Mouse (Mus musculus) midbrain, embryonic 10.5 days (tissue): ENCODE results near the gene Alcam. TPM values are rescaled to one million over a fixed set of nuclear protein-coding genes. Genes with fewer than 3 reads are reported as not detected.

Experiments
- DNase-seq: peaks from one replicate; pipeline ENCODE4 v3.0.0-alpha.2; 2017; ENCODE audit warnings: low spot score
- H3K27ac ChIP-seq: fragments of 300-500 bp; sonication (generic); replicated peaks from 2 replicates; pipeline ENCODE4 v1.5.1; 2016; ENCODE audit warnings: mild to moderate bottlenecking
- H3K27me3 ChIP-seq: fragments of 300-500 bp; sonication (generic); 2 replicates; pipeline ENCODE4 v1.6.1; 2016; ENCODE audit warnings: low read depth, mild to moderate bottlenecking; ENCODE audit not compliant: poor library complexity, severe bottlenecking
- H3K36me3 ChIP-seq: fragments of 300-500 bp; sonication (generic); 2 replicates; pipeline ENCODE4 v1.6.1; 2016; ENCODE audit warnings: mild to moderate bottlenecking, moderate library complexity
- H3K4me1 ChIP-seq: fragments of 300-500 bp; sonication (generic); 2 replicates; pipeline ENCODE4 v1.6.1; 2016
- H3K4me3 ChIP-seq: fragments of 300-500 bp; sonication (generic); 2 replicates; pipeline ENCODE4 v1.5.1; 2016; ENCODE audit warnings: mild to moderate bottlenecking, moderate library complexity
- H3K9me3 ChIP-seq: fragments of 300-500 bp; sonication (generic); replicated peaks from 2 replicates; pipeline ENCODE4 v1.6.1; 2016; ENCODE audit warnings: mild to moderate bottlenecking
- WGBS: fragments of 180-500 bp; shearing (Covaris S2); methylation state at CpG from one replicate; pipeline ENCODE4 v1.1.7; 2016; 5-methylcytosine and 5-hydroxymethylcytosine counted together
- polyA plus RNA-seq: library from polyadenylated mRNA; unstranded; fragments of >200 nt; fragmentation: Nextera tagmentation; extraction: Ambion mirVana; gene quantifications from 2 replicates; pipeline ENCODE4 v1.2.1, GENCODE M21; 2016

The Alcam gene
- polyA plus RNA-seq, 1 experiment from 2014 or later, result 10.4 TPM

DNA sequence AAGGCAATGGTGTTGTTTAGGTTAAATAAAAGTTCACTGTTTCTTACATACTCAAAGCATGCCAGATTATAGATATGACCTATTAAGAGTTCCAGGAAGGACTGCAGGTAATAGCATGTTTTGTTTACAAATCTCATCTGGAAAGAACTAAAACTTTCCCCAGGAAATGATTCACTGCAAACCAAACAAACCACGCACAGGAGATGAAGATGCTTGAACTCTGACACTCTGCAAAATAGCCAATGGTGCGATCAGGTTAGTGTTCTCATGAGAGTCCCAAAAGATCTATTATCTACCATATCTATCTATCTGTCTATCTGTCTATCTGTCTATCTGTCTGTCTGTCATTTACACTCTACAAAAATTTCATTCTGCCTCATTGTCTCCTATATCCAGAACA is 124.5 kb downstream of the Alcam start:
- no peaks in the 10 kb centered on the region for H3K9me3 ChIP-seq
- no peaks in the 10 kb centered on the region for H3K36me3 ChIP-seq
- 84% methylated on average over 2 of the region's 2 CpGs for WGBS
- H3K27ac ChIP-seq, result no peak overlapping the region
- no peaks in the 10 kb centered on the region for H3K27me3 ChIP-seq
- H3K4me3 ChIP-seq, result no peak overlapping the region
- no peak for DNase-seq
- H3K4me1 ChIP-seq, result no peaks in the 10 kb centered on the region

DNA sequence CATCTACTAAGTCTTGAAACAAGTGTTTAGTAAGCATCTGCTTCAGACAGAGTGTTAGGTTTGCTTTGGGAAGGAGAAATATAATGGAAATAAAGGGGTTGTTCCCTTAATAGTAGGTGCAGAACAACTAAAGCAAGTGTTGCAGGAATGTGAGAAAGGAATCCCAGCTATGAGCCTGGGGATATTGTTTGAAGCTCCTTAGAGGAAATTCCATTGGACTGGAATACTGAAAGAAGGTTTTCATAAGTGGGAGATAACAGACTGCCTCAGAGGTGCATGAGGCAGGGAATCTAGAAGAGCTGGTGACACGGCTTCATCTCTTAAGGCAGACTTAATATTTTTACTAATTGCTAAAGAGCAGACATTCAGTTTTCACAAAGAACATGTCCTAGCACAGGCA is 134.6 kb downstream of the Alcam start:
- Histone ChIP-seq H3K9me3 (no peaks in the 10 kb centered on the region), H3K27me3 (no peaks in the 10 kb centered on the region), H3K27ac (no peak overlapping the region), H3K4me1 (no peaks in the 10 kb centered on the region), H3K36me3 (no peaks in the 10 kb centered on the region), H3K4me3 (no peak overlapping the region)
- WGBS, result 59% methylated on average over 1 of the region's 1 CpGs
- DNase-seq, result no peak

- H3K27ac ChIP-seq, result no peak overlapping the region
- no peak overlapping the region for H3K4me3 ChIP-seq
- H3K4me1 ChIP-seq, result no peaks in the 10 kb centered on the region
- no peaks in the 10 kb centered on the region for H3K9me3 ChIP-seq
- no peaks in the 10 kb centered on the region for H3K36me3 ChIP-seq
- WGBS, result 36% methylated on average over 9 of the region's 9 CpGs
- DNase-seq, result peak; percentile 63
- H3K27me3 ChIP-seq, result no peaks in the 10 kb centered on the region
Measured at GRCm38 (mm10) chr16:52311073-52311472, 142.8 kb downstream of the Alcam start.

DNA sequence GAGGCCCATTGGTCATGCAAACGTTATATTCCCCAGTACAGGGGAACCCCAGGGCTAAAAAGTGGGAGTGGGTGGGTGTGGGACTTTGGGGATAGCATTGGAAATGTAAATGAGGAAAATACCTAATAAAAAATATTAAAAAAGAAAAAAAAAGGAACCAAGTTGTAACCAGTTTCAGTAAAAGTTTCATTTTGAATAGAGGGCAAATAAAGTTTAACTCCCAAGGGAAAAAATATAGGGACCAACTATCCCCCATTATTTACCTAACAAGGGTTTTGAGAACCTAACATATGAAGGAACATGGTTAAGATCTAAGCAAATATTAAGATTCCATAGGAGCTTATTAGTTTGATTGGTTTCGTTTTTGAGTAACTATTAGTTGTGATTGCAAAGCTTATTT is 146.9 kb downstream of the Alcam start:
- WGBS, result 88% methylated on average over 2 of the region's 2 CpGs
- no peaks in the 10 kb centered on the region for H3K9me3 ChIP-seq
- no peak for DNase-seq
- no peaks in the 10 kb centered on the region for H3K27me3 ChIP-seq
- H3K4me1 ChIP-seq, result no peaks in the 10 kb centered on the region
- H3K4me3 ChIP-seq, result no peak overlapping the region
- H3K36me3 ChIP-seq, result no peaks in the 10 kb centered on the region
- no peak overlapping the region for H3K27ac ChIP-seq

DNA sequence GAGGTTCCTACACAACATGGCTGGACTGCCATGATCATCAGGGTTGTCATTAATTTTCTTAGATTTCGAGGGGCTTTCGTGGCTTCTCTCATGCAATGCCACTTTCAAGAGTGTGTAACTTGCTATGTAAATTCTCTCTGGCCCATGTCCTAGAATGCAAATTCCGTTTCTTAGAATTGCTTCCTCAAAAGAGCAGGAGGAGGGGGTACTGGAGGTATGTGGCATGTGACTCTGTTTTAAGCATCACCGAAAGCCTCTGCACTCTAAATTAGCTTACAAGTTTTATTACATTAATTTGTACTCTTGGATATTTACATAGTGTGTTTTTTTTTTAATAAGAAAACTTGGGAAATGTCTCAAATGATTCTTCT is 150.4 kb downstream of the Alcam start:
- 87% methylated on average over 4 of the region's 4 CpGs for WGBS
- H3K9me3 ChIP-seq, result no peaks in the 10 kb centered on the region
- DNase-seq, result no peak
- H3K4me1 ChIP-seq, result no peaks in the 10 kb centered on the region
- H3K36me3 ChIP-seq, result no peaks in the 10 kb centered on the region
- no peak overlapping the region for H3K4me3 ChIP-seq
- H3K27me3 ChIP-seq, result no peaks in the 10 kb centered on the region
- H3K27ac ChIP-seq, result no peak overlapping the region

DNA sequence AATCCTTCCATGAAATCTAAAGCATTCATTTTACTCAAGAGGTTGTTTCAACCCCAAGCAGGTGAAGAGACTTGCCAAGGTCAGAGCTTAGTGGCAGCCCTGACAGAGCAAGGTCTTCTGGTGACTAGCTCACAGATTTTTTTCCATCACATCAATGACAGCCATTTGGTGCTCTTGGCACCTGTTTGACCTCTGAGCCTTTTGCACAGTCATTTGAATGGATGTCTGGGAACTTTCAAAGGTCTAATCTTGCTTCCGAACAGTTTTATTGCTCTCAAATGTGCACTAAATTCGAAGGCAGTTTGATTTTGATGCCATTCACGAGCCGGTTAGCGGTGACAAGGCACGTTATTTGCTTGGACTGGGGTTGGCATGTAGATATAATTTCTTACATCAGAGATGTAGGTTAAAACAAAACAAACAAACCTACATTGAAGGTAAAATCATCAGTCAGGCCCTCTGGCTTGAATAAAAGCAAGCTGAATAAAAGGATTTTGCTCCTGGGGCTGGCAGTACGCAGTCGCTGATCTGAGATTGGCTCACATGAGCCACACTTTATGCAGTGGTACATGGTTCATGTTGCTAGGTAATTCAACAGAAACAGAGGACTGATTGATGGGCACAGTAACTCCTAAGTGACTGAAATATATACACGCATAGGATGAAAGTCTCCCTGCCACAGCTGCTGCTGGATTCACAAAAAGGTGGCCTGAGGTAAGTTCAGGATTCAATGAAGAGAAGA is 150.9 kb downstream of the Alcam start:
- no peak for DNase-seq
- Histone ChIP-seq H3K9me3 (no peaks in the 10 kb centered on the region), H3K4me1 (no peaks in the 10 kb centered on the region), H3K4me3 (no peak overlapping the region), H3K36me3 (no peaks in the 10 kb centered on the region), H3K27ac (no peak overlapping the region), H3K27me3 (no peaks in the 10 kb centered on the region)
- WGBS, result 93% methylated on average over 9 of the region's 9 CpGs

DNA sequence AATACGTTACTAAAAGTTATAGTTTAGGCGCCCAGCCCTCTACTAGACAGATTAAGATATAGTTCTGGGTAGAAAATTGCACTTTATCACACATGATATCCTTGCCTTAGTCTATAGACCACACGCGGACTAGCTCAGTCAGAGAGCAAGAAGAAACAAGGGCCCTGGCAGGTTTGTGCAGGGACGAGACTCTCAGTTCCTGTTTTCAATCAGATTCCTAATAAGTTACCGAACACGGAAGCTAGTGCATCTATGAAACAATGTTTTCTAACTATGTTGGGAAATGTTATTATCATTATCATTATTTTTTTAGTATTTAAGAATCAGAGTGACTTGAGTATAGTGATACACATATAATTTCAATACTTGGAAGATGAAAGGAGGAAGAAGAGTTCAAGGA is 152.1 kb downstream of the Alcam start:
- no peaks in the 10 kb centered on the region for H3K9me3 ChIP-seq
- H3K4me3 ChIP-seq, result no peak overlapping the region
- no peaks in the 10 kb centered on the region for H3K4me1 ChIP-seq
- H3K27ac ChIP-seq, result no peak overlapping the region
- H3K36me3 ChIP-seq, result no peaks in the 10 kb centered on the region
- no peaks in the 10 kb centered on the region for H3K27me3 ChIP-seq
- 93% methylated on average over 7 of the region's 7 CpGs for WGBS
- DNase-seq, result no peak

DNA sequence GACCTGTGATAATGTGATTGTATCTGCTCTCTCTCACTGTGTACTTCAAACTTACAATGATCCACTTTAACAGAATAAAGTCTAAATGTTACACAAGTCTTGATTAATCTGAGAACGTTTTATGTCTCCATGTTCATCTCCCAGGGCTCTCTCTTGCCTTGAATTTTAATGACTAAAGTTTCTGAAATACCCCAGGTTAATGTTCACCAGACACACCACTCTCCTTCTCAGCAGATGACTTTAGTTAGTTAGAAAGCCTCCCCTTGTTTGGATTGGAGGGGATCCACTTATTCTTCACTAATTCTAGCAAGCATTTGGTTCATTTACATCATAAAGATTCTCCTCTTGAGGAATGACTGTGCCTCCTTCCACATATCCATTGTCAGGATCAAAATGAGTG is 157.5 kb downstream of the Alcam start:
- peaks cover 4% of the 10 kb centered on the region; the same call in 1 of the 2 replicates for H3K4me1 ChIP-seq
- no peaks in the 10 kb centered on the region for H3K9me3 ChIP-seq
- DNase-seq, result no peak
- H3K27ac ChIP-seq, result no peak overlapping the region
- WGBS, result 47% methylated on average over 1 of the region's 1 CpGs
- no peaks in the 10 kb centered on the region for H3K36me3 ChIP-seq
- no peaks in the 10 kb centered on the region for H3K27me3 ChIP-seq
- H3K4me3 ChIP-seq, result no peak overlapping the region

GRCm38 (mm10) chr16:52295535-52295934 is 158.3 kb downstream of the Alcam start:
- DNase-seq, result no peak

GRCm38 (mm10) chr16:52292440-52293048 is 161.3 kb downstream of the Alcam start:
- H3K36me3 ChIP-seq, result no peaks in the 10 kb centered on the region
- WGBS, result 82% methylated on average over 3 of the region's 3 CpGs
- H3K4me3 ChIP-seq, result no peak overlapping the region
- no peak overlapping the region for H3K27ac ChIP-seq
- H3K27me3 ChIP-seq, result no peaks in the 10 kb centered on the region
- no peaks in the 10 kb centered on the region for H3K9me3 ChIP-seq
- DNase-seq, result no peak
- H3K4me1 ChIP-seq, result peaks cover 4% of the 10 kb centered on the region; the same call in 1 of the 2 replicates

More at GRCm38 (mm10) chr16:52295535-52295934, 158.3 kb downstream of the Alcam start:
- no peaks in the 10 kb centered on the region for H3K36me3 ChIP-seq
- peaks cover 4% of the 10 kb centered on the region; the same call in 1 of the 2 replicates for H3K4me1 ChIP-seq
- H3K9me3 ChIP-seq, result no peaks in the 10 kb centered on the region
- no peak overlapping the region for H3K27ac ChIP-seq
- H3K27me3 ChIP-seq, result no peaks in the 10 kb centered on the region
- H3K4me3 ChIP-seq, result no peak overlapping the region

GRCm38 (mm10) chr16:52280186-52280585 is 173.7 kb downstream of the Alcam start:
- no peak overlapping the region for H3K4me3 ChIP-seq
- 85% methylated on average over 2 of the region's 2 CpGs for WGBS
- no peak overlapping the region for H3K27ac ChIP-seq
- no peak for DNase-seq
- H3K27me3 ChIP-seq, result no peaks in the 10 kb centered on the region
- H3K4me1 ChIP-seq, result no peaks in the 10 kb centered on the region
- H3K36me3 ChIP-seq, result no peaks in the 10 kb centered on the region
- no peaks in the 10 kb centered on the region for H3K9me3 ChIP-seq

GRCm38 (mm10) chr16:52265066-52265465 is 188.8 kb downstream of the Alcam start:
- H3K4me3 ChIP-seq, result no peak overlapping the region
- no peaks in the 10 kb centered on the region for H3K9me3 ChIP-seq
- H3K36me3 ChIP-seq, result no peaks in the 10 kb centered on the region
- 91% methylated on average over 4 of the region's 4 CpGs for WGBS
- no peak for DNase-seq
- no peaks in the 10 kb centered on the region for H3K27me3 ChIP-seq
- no peak overlapping the region for H3K27ac ChIP-seq
- no peaks in the 10 kb centered on the region for H3K4me1 ChIP-seq

DNA sequence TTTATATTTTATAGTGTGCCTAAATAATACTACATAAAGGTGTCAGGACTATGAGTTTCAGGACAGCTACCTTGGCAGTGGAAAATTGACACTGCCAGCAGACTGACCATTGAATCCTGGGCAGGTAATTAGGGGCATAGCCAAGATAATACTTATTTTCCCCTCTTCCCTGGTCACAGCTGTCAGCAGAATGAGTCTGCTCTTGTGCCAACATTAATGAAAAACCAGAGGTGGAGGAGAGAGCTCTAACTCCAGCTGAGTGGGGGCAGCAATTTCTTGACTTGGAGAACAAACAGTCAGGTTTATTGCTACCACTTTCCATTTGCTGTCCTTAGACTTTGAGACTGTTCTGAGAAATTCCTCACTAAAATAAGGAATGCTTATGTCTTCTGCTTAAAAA is 190.1 kb downstream of the Alcam start:
- H3K9me3 ChIP-seq, result no peaks in the 10 kb centered on the region
- H3K4me3 ChIP-seq, result no peak overlapping the region
- no peaks in the 10 kb centered on the region for H3K36me3 ChIP-seq
- no peak for DNase-seq
- H3K4me1 ChIP-seq, result no peaks in the 10 kb centered on the region
- no peak overlapping the region for H3K27ac ChIP-seq
- H3K27me3 ChIP-seq, result no peaks in the 10 kb centered on the region
